Mouse (Mus musculus) mesoderm, embryonic 11.5 days (tissue): Measurements from ENCODE around the gene Gm20388.
"Not testable (repeated sequence)": the region's sequence is repeated elsewhere in the genome, so short reads cannot be mapped to it uniquely, and the experiment has no call there.

ENCODE experiments used
- DNase-seq: peaks from one replicate; pipeline ENCODE4 v3.0.0-alpha.2; 2012; ENCODE audit warnings: low read depth, low spot score

Gm20388 gene

DNA sequence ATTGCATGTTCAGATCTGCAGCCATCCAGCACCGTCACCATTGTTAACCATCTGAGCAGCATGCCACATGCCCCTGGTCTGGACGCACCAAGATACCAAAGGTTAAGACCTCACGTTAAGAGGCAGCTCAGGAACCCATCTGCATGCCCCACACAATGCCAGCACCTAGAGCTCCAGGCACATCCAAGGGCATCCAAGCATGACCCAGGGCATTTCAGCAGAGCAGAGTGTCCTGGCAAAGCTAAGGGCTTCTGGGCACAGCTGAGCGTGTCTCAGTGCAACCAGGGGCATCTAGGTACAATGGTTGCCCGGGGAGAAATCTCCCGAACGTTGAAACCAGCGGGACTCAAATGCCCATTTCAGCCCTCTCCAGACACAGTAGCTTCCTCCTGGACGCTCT, 2690.0 kb downstream of the Gm20388 start:
- DNase-seq: no peak

DNA sequence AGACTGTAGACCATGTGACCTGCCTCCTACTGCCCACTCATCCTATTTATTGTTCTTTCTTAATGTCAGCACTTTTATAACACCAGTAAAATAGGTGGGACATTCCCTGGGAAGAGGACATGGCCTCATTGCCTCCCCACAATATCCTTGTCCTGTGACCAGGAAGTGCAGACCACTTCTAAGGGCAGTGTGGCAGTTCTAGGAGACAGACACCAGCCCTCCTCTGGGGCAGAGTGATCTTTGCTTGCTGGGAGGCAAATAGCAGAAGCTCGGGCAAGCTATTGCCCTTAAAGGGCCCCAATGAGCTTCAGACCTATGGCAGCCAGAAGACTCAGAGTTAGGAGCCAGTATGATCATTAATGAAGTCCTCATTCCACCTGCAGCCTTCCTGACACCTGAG, 2694.0 kb downstream of the Gm20388 start:
- DNase-seq: no peak

DNA sequence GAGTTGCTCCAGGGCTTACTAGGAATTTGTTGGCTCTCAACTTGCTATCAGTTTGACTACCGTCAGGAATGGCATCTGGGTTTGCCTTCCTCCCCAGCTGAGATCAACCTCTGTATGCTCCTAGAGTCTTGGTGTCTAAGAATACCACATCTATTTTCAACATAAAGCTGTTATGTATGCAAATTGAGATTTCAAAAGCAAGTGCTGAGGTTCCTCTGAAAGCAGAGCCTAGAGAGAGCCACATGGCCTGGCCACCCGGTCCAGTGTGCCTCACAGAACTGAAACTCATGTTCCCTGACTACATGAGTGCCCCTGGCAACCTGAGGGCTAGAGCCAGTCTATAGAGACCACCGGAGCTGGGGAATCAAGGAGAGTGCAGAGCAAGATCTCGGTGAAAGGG, 2694.7 kb downstream of the Gm20388 start:
- DNase-seq: no peak

DNA sequence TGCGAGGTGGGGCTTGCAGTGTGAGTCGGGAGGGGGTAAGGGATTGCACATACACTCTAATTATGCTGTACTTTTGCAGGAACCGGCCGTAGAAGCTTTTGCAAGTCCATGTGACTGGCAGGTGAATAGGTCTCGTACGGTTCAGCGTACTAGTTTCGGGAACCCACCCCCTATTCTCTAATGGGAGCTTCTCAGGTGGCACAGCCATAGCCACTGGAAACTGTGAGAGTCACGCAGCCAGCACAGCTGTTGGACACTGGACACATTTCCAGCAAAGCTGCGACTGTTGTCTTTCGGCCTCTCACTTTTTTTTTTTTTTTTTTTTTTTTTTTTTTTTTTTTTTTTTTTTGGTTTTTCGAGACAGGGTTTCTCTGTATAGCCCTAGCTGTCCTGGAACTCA, 2696.2 kb downstream of the Gm20388 start:
- DNase-seq: no peak

DNA sequence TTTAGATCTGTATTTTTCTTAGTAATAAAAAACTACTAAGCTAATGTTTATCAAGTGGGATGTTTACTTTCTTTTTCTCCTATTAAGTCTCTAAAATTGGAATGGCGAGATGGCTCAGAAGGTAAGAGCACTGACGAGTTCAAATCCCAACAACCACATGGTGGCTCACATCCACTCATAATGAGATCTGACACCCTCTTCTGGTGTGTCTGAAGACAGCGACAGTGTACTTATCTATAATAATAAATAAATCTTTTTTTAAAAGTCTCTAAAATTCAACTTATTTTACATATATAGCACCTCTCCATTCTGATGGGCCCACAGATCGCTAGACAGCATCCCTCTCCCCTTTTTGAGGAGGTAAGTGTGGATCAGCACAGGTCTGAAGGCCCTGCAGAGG, 2699.6 kb downstream of the Gm20388 start:
- DNase-seq: no peak

- no peak for DNase-seq
These were observed 2700.1 kb downstream of the Gm20388 start for GRCm38 (mm10) chr8:122610612-122611277.

DNA sequence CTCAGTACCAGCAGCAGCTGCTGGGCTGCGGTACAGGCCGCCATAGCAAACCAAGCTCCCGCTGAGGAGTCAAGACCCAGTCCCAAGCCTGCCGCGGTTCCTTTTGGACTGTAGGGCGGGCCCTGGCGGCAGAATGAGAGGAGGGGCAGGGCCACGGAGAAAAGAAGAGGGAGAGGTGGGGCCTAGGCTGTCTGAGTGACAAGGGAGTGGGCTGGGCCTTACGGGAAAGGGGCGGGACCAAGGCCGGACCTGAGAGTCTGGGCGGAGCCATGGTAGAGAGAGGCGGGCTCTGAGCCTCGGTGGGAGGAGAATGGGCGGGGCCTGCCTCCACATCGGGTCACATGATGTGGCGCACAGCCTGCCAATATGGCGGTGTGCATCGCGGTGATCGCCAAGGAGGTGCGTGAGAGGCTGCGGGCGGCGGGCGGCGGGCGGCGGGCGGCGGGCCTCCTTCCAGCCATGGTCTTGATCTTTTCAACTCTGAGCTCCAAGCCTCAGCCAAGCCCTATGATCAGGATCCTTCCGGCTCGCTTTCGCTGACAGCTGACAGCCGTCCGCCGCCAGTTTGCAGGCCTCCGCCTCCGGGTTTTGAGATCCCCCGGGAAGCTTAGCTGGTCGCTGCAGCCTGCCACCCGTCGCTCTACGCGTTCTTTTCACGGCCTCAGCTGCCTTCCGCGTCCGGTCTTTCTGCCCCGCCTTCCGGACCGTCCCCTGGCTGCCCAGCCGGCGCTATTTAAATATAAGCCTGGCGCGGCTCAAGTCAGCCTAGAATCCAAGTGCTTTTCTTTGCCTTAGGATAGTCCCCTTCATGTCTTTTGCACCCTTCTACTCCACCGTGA, 2700.9 kb downstream of the Gm20388 start, which contains the start of the genes Galns and Trappc2l:
Galns (minus strand) TSS at position 169 of the 839 bp plus-strand sequence.
Trappc2l (plus strand) TSS at position 346 of the 839 bp plus-strand sequence.
- peak; percentile 99 for DNase-seq

- no peak for DNase-seq
These were observed 2705.7 kb downstream of the Gm20388 start for GRCm38 (mm10) chr8:122616181-122616905.

- peak; percentile 86 for DNase-seq
These were observed 2707.4 kb downstream of the Gm20388 start for GRCm38 (mm10) chr8:122617947-122618546.

DNA sequence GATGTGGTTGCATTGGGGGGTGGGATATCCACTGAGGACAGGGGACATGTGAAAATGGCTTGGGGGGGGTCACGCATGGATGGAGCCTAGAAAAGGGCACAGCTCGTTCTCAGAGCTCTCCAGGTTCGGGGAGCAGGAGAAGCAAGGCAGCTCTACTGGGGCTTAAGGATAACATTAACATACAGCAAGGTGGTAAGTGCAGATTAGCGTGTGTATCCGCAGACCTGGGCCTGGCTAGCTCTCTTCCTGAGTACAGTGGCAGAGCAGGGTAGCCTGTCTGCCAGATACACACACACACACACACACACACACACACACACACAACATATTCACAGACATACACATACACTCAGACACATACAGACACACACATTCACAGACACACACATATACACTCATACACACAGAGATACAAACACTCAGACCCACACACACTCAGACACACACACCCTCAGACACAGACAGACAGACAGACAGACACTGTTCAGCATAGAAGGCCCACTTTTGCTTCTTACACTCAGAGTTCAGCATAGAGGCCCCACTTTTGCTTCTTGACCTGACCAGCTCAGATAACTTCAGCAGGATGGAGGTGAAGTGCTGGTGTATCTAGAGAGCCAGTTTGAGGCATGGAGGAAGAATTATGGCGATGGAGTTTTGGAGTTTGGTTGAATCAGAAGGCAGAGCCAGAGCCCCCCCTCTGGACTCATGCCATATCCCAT, 2708.2 kb downstream of the Gm20388 start:
- no peak for DNase-seq

DNA sequence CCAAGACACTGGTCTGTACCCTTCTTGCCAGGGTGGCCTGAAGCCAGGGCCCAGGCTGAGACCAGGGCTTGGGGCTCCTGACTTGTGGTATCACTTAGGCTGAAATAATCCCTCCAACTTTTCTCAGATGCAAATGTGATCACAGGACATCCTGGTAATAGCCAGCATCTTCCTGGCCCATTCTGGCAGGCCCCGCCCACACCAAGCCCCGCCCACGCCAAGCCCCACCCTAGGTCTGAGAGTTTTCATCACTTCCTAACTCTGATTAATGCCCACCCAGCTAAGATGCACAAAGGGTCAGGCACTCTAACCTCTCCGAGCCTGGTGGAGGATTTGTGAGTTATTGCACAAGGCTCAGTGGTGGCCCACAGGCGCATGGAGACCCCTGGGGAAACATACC, 2709.8 kb downstream of the Gm20388 start:
- DNase-seq: no peak

GRCm38 (mm10) chr8:122622727-122623126, 2712.1 kb downstream of the Gm20388 start, which contains the start of gene Pabpn1l:
Gene Pabpn1l (minus strand): TSS chr8:122622739.
- DNase-seq: no peak

GRCm38 (mm10) chr8:122623844-122624642, 2713.4 kb downstream of the Gm20388 start:
- DNase-seq: no peak

- DNase-seq: no peak
These were observed 2714.0 kb downstream of the Gm20388 start for GRCm38 (mm10) chr8:122624653-122625052.

- no peak for DNase-seq
These were observed 2715.2 kb downstream of the Gm20388 start for GRCm38 (mm10) chr8:122625811-122626210.

GRCm38 (mm10) chr8:122626896-122627295, 2716.3 kb downstream of the Gm20388 start:
- no peak for DNase-seq

DNA sequence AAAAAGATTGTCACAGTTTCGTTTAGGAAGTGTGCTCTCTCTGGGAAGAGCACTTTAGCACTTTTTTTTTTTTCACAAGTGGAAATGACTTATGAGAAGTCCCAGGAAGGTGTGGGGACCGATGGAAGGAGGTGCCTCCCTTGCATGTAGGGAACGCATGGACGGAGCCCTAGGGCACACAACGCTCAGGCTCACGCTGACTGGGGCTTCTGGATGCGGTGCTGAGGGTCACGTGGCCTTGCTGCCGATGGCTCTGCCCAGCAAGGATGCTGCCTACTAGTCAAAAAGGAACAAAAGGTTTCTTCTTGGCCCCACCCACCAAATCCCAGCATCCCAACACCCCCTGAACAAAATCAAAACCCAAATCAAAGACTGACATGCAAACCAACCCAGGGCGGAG, 2718.7 kb downstream of the Gm20388 start:
- DNase-seq: no peak

DNA sequence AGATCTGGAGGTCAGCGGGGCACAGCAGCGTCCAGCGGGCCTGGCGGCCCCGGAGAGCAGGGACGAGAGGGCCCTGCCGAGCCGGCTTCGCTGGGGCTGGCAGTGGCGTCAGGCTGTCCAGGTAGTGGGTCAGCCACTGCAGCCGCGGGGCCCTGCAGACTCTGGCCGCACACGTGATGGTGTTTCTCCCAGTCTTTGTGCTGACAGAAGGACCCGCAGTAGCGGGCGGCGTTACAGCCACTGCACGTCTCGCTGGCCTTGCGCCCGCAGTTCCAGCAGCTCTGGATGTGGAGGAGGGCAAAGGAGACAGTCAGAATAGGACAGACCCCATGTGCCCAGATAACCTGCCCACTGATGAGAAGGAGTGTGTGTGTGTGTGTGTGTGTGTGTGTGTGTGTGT, 2720.1 kb downstream of the Gm20388 start:
- no peak for DNase-seq

GRCm38 (mm10) chr8:122632134-122632533, 2721.5 kb downstream of the Gm20388 start:
- DNase-seq: not testable (repeated sequence)

GRCm38 (mm10) chr8:122633205-122633604, 2722.6 kb downstream of the Gm20388 start:
- no peak for DNase-seq
